Mouse (Mus musculus): ENCODE results near the gene 4933407L21Rik. TPM values are rescaled to one million over a fixed set of nuclear protein-coding genes. Genes with fewer than 3 reads are reported as not detected.

Gene 4933407L21Rik
- polyA plus RNA-seq, 1 experiment: not detected

DNA sequence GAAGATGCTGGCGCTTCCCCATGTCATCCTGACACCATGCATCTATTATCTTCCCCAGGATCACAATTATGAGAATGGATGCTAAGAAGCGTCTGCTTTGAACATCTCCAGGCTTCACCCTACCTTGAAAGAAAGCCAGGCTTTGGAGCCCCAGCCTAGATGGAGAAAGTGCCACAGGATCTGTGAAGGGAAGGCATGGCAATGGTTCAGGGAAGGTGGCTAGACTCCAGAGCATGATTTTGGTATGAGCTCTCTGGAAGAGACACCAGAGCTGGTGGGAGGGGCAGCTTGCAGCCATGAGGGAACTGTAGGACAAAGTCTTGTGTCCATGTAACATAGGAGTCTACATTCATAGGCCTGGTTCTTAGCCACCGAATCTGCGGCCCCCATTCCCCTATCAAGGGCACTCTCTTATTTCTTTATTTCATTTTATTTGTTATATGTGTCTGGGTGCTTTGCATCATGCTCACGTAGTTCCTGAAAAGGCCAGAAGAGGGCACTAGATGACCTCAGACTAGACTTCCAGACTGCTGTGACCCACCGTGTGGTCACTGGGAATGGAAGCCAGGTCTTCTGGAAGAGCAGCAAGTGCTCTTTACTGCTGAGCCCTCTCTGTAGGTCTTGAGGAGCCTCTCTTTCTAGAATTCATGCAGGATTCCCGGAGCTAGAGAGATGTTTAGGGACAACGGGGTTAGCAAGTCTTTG is 7.0 kb downstream of the 4933407L21Rik start:
- Histone ChIP-seq H3K4me3 (replicated peaks; ENCODE audit: control insufficient read depth, low read depth, low read length) (no peak overlapping the region), H3K27ac (ENCODE audit: control insufficient read depth, insufficient read depth, low read depth, low read length, poor library complexity) (no peak overlapping the region), H3K4me1 (ENCODE audit: control insufficient read depth, insufficient read depth, low read length) (no peaks in the 10 kb centered on the region)
- peak; percentile 65 for TF ChIP-seq CTCF (IDR thresholded peaks at IDR 0.05; ENCODE audit: control insufficient read depth, insufficient read depth, low read length)
- TF ChIP-seq POLR2A (IDR thresholded peaks at IDR 0.05; ENCODE audit: borderline replicate concordance, control insufficient read depth, low read depth, low read length): no peak
- 38% methylated on average over 8 of the region's 8 CpGs for WGBS

DNA sequence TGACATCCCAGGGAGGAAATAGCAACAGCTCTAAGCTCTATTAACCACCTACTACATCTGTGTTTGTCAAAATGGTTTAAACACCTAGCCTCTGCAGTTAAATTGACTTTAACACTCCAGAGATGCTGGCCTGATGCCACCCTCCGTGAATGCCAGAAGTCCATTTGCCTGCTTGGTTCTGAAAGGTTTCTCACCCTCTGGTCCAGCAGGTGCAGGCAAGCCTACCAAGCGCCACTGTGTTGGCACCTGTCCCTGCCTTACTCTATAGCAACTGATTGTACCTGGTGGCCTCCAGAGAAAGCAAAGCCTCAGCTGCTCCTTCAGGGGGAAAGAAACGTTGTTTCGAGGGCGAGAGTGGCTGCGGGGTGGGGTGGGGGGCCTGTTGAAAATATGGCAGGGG is 8.0 kb downstream of the 4933407L21Rik start:
- no peak for TF ChIP-seq CTCF (IDR thresholded peaks at IDR 0.05; ENCODE audit: control insufficient read depth, insufficient read depth, low read length)
- no peak for TF ChIP-seq POLR2A (IDR thresholded peaks at IDR 0.05; ENCODE audit: borderline replicate concordance, control insufficient read depth, low read depth, low read length)
- Histone ChIP-seq H3K4me1 (ENCODE audit: control insufficient read depth, insufficient read depth, low read length) (no peaks in the 10 kb centered on the region), H3K4me3 (replicated peaks; ENCODE audit: control insufficient read depth, low read depth, low read length) (no peak overlapping the region), H3K27ac (ENCODE audit: control insufficient read depth, insufficient read depth, low read depth, low read length, poor library complexity) (no peak overlapping the region)
- 79% methylated on average over 6 of the region's 6 CpGs for WGBS

DNA sequence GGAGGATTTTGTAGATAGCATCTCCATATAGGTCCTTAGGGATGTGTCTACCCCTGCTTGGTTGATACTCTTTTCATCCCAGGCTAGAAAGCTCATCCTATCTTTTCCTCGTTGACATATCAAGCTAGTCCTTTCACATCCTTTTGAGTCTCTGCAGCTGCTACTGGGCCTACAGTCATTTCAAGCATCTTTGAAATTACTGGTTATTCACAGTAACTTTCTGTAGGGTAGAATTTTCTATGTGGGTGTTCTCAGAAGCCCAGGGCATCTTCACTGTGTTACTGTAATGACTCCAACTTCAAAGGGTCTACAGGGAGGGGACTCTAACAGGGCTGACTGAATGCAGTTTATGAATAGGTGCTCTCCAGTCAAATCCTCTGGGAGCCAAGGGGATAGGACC is 9.0 kb downstream of the 4933407L21Rik start:
- TF ChIP-seq POLR2A (IDR thresholded peaks at IDR 0.05; ENCODE audit: borderline replicate concordance, control insufficient read depth, low read depth, low read length) (no peak), CTCF (IDR thresholded peaks at IDR 0.05; ENCODE audit: control insufficient read depth, insufficient read depth, low read length) (no peak)
- WGBS: 83% methylated on average over 1 of the region's 1 CpGs

DNA sequence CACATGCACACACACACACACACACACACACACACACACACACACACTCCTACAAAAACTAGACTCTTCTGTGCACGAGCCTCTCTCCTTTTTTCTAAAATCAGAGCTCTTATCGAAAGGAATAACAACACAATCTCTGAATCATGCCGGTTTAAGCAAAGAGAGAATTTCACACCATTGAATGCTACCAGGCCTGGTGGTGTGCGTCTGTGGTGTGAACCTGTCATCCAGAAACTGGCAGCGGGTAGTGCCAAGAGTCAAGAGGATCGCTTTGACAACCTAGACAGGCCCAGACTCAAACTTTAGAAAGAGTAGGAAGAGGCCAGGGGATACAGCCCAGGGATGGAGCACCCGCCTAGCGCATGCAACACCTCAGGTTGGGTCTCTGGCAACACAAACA is 14.0 kb downstream of the 4933407L21Rik start:
- 77% methylated on average over 8 of the region's 8 CpGs for WGBS
- H3K4me1 ChIP-seq (ENCODE audit: control insufficient read depth, insufficient read depth, low read length): no peaks in the 10 kb centered on the region
- H3K27ac ChIP-seq (ENCODE audit: control insufficient read depth, insufficient read depth, low read depth, low read length, poor library complexity): no peak overlapping the region
- no peak overlapping the region for H3K4me3 ChIP-seq (replicated peaks; ENCODE audit: control insufficient read depth, low read depth, low read length)
- TF ChIP-seq CTCF (IDR thresholded peaks at IDR 0.05; ENCODE audit: control insufficient read depth, insufficient read depth, low read length): no peak
- TF ChIP-seq POLR2A (IDR thresholded peaks at IDR 0.05; ENCODE audit: borderline replicate concordance, control insufficient read depth, low read depth, low read length): no peak

More for the DNA sequence above, 9.0 kb downstream of the 4933407L21Rik start:
- Histone ChIP-seq H3K4me3 (replicated peaks; ENCODE audit: control insufficient read depth, low read depth, low read length) (no peak overlapping the region), H3K27ac (ENCODE audit: control insufficient read depth, insufficient read depth, low read depth, low read length, poor library complexity) (no peak overlapping the region), H3K4me1 (ENCODE audit: control insufficient read depth, insufficient read depth, low read length) (no peaks in the 10 kb centered on the region)

DNA sequence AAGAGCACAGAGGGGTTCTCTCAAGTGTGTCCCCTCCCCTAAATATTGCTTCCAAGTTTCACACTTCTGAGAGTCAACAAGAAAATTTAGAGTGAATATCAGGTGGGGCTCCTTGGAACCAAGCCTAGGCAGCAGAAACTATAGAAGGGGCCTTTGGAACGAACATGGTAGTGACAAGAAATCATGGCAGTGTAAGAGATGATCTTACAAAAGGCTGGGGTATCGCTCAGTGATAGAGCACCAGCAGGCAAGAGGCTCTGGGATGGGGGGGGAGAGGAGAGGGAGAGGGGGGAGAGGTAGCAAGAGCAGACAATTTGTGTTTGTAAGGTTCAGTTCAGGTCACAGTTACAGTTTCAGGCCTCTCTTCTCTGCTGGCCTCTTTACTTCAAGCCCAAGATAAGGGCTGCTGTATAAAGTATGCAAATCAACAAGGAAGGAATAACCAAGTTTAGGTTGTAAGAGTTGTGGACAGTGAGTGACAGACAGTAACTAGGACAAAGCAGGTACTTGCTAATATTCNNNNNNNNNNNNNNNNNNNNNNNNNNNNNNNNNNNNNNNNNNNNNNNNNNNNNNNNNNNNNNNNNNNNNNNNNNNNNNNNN is 20.9 kb downstream of the 4933407L21Rik start:
- WGBS: 74% methylated on average over 2 of the region's 2 CpGs
- Histone ChIP-seq H3K4me1 (ENCODE audit: control insufficient read depth, insufficient read depth, low read length) (no peaks in the 10 kb centered on the region; the same call in 1 of the 2 replicates), H3K4me3 (replicated peaks; ENCODE audit: control insufficient read depth, low read depth, low read length) (no peak overlapping the region)

DNA sequence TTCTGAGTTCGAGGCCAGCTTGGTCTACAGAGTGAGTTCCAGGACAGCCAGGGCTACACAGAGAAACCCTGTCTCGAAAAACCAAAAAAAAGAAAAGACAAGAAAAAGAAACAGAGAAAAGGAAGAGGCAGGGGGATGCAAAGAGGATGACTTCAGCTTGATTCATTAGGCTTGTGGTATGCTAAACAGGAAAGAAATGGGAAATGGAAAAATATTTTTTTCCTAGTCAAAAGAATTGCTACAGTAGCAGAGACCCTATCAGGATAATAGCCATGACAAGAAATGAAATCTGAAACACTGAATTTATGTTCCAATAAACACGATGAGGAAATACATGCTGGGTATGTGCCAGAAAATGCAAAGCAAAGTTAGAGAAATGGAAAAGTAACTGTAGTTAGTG is 26.9 kb downstream of the 4933407L21Rik start:
- Histone ChIP-seq H3K27ac (ENCODE audit: control insufficient read depth, insufficient read depth, low read depth, low read length, poor library complexity) (no peak overlapping the region), H3K4me1 (ENCODE audit: control insufficient read depth, insufficient read depth, low read length) (no peaks in the 10 kb centered on the region; the same call in none of the 2 replicates), H3K4me3 (replicated peaks; ENCODE audit: control insufficient read depth, low read depth, low read length) (no peak overlapping the region)
- WGBS: 60% methylated on average over 3 of the region's 3 CpGs
- TF ChIP-seq CTCF (IDR thresholded peaks at IDR 0.05; ENCODE audit: control insufficient read depth, insufficient read depth, low read length) (no peak), POLR2A (IDR thresholded peaks at IDR 0.05; ENCODE audit: borderline replicate concordance, control insufficient read depth, low read depth, low read length) (no peak)

More for the DNA sequence above, 20.9 kb downstream of the 4933407L21Rik start:
- TF ChIP-seq CTCF (IDR thresholded peaks at IDR 0.05; ENCODE audit: control insufficient read depth, insufficient read depth, low read length) (no peak), POLR2A (IDR thresholded peaks at IDR 0.05; ENCODE audit: borderline replicate concordance, control insufficient read depth, low read depth, low read length) (no peak)
- no peak overlapping the region for H3K27ac ChIP-seq (ENCODE audit: control insufficient read depth, insufficient read depth, low read depth, low read length, poor library complexity)

DNA sequence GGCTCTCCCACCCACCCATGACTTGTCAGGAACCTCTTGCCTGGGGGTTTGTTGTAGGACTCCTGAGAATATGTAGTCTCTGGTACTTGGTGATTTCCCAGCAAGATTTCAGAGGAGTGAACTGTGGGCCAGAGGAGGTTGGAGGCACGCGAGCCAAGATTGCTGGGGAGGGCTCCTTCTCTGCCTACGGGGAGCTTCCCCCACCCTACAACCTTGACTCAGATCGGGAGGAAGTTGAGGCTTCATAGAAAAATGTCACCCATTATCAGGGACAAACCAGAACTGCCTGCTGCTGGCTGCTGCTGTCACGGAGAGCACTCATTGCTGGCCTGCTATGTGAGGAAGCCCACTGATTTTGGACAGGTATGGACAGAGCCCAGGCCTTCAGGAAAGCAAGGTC is 29.0 kb downstream of the 4933407L21Rik start:
- H3K4me3 ChIP-seq (replicated peaks; ENCODE audit: control insufficient read depth, low read depth, low read length): no peak overlapping the region
- H3K27ac ChIP-seq (ENCODE audit: control insufficient read depth, insufficient read depth, low read depth, low read length, poor library complexity): no peak overlapping the region
- H3K4me1 ChIP-seq (ENCODE audit: control insufficient read depth, insufficient read depth, low read length): no peaks in the 10 kb centered on the region; the same call in none of the 2 replicates
- 5% methylated on average over 5 of the region's 5 CpGs for WGBS
- TF ChIP-seq POLR2A (IDR thresholded peaks at IDR 0.05; ENCODE audit: borderline replicate concordance, control insufficient read depth, low read depth, low read length) (no peak), CTCF (IDR thresholded peaks at IDR 0.05; ENCODE audit: control insufficient read depth, insufficient read depth, low read length) (no peak)

DNA sequence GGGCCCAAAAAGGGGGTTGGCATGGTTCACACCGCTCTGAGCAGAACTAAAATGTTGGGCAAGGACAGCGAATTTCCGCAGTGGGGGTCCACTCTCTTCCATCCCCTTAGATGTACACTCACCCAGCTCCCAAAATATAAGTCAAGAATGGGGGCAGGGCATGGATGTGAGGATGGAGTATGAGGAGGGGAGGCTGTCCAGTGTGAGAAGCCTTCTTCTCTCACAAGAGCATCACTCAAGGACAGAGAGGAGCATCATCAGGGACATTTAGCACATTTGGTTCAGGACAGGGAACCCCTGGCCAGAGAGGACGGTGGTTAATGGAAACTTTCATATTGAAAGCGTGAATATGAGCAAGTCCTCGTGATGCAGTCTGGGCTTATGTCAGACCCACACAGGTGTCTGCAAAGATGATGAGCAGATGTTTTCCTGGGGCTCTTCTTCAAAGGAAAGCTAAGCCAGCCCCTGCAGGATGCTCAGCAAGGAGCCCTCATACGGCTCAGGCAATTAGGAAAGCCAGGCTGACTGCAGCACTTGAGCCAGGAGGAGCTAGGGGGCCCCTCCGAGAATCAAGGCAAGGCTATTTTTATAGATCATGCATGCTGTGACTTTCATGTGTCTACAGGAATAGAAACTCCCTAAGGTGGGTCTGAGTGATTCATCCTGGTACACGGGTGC is 29.8 kb downstream of the 4933407L21Rik start:
- H3K4me1 ChIP-seq (ENCODE audit: control insufficient read depth, insufficient read depth, low read length): no peaks in the 10 kb centered on the region; the same call in none of the 2 replicates

More for the DNA sequence above, 29.8 kb downstream of the 4933407L21Rik start:
- WGBS: 60% methylated on average over 9 of the region's 9 CpGs
- H3K4me3 ChIP-seq (replicated peaks; ENCODE audit: control insufficient read depth, low read depth, low read length): no peak overlapping the region
- TF ChIP-seq CTCF (IDR thresholded peaks at IDR 0.05; ENCODE audit: control insufficient read depth, insufficient read depth, low read length) (no peak), POLR2A (IDR thresholded peaks at IDR 0.05; ENCODE audit: borderline replicate concordance, control insufficient read depth, low read depth, low read length) (no peak)
- H3K27ac ChIP-seq (ENCODE audit: control insufficient read depth, insufficient read depth, low read depth, low read length, poor library complexity): no peak overlapping the region

All from bone marrow, adult 2 months (tissue).